Mouse (Mus musculus) hindbrain, embryonic 12.5 days (tissue): ENCODE data around the gene Ptpra. TPM values are rescaled to one million over a fixed set of nuclear protein-coding genes. Genes with fewer than 3 reads are reported as not detected.
A peak's percentile ranks its signal among the peaks of the same experiment; 100 is the strongest.
"Not testable (repeated sequence)": the region's sequence is repeated elsewhere in the genome, so short reads cannot be mapped to it uniquely, and the experiment has no call there.

Source experiments
- ATAC-seq: fragments of 200-750 bp; cut with Nextera tagmentation; 2 replicates; pipeline ENCODE4 v1.8.0; 2017; ENCODE audit warnings: moderate TSS enrichment; ENCODE audit not compliant: low FRiP score
- H3K27ac ChIP-seq: fragments of 300-500 bp; sonication (generic); 2 replicates; pipeline ENCODE4 v1.5.1; 2016; ENCODE audit warnings: mild to moderate bottlenecking
- H3K27me3 ChIP-seq: fragments of 300-500 bp; sonication (generic); 2 replicates; pipeline ENCODE4 v1.6.1; 2016; ENCODE audit warnings: mild to moderate bottlenecking
- H3K36me3 ChIP-seq: fragments of 300-500 bp; sonication (generic); 2 replicates; pipeline ENCODE4 v1.6.1; 2016; ENCODE audit warnings: mild to moderate bottlenecking
- H3K4me1 ChIP-seq: fragments of 300-500 bp; sonication (generic); 2 replicates; pipeline ENCODE4 v1.6.1; 2016
- H3K4me2 ChIP-seq: fragments of 300-500 bp; sonication (generic); replicated peaks from 2 replicates; pipeline ENCODE4 v1.6.1; 2016; ENCODE audit warnings: mild to moderate bottlenecking
- H3K4me3 ChIP-seq: fragments of 300-500 bp; sonication (generic); 2 replicates; pipeline ENCODE4 v1.5.1; 2016; ENCODE audit warnings: mild to moderate bottlenecking
- H3K9ac ChIP-seq: fragments of 300-500 bp; sonication (generic); 2 replicates; pipeline ENCODE4 v1.6.1; 2016; ENCODE audit warnings: mild to moderate bottlenecking, moderate library complexity
- H3K9me3 ChIP-seq: fragments of 300-500 bp; sonication (generic); replicated peaks from 2 replicates; pipeline ENCODE4 v1.6.1; 2016; ENCODE audit warnings: mild to moderate bottlenecking
- WGBS: fragments of 180-500 bp; shearing (Covaris S2); methylation state at CpG from one replicate; pipeline ENCODE4 v1.1.7; 2016; 5-methylcytosine and 5-hydroxymethylcytosine counted together
- polyA plus RNA-seq: library from polyadenylated mRNA; unstranded; fragments of >200 nt; fragmentation: Nextera tagmentation; extraction: Ambion mirVana; gene quantifications from 2 replicates; pipeline ENCODE4 v1.2.1, GENCODE M21; 2016

Ptpra gene
- polyA plus RNA-seq, 1 experiment from 2014 or later: 129 TPM

- Histone ChIP-seq H3K9me3 (no peaks in the 10 kb centered on the region), H3K36me3 (peaks cover 19% of the 10 kb centered on the region), H3K27ac (no peak overlapping the region), H3K9ac (no peak overlapping the region), H3K4me2 (no peak overlapping the region), H3K4me3 (no peak overlapping the region), H3K4me1 (peaks cover 2% of the 10 kb centered on the region), H3K27me3 (peaks cover 17% of the 10 kb centered on the region)
- no peak for ATAC-seq
Measured at GRCm38 (mm10) chr2:130569926-130570325, 119.8 kb downstream of the Ptpra start.

GRCm38 (mm10) chr2:130574960-130575359 is 124.9 kb downstream of the Ptpra start:
- H3K4me3 ChIP-seq: no peak overlapping the region
- H3K27me3 ChIP-seq: peaks cover 67% of the 10 kb centered on the region
- peaks cover 16% of the 10 kb centered on the region for H3K4me1 ChIP-seq
- no peaks in the 10 kb centered on the region for H3K9me3 ChIP-seq
- no peak for ATAC-seq
- WGBS: 77% methylated on average over 5 of the region's 5 CpGs
- H3K4me2 ChIP-seq: no peak overlapping the region
- H3K36me3 ChIP-seq: no peaks in the 10 kb centered on the region
- no peak overlapping the region for H3K27ac ChIP-seq
- no peak overlapping the region for H3K9ac ChIP-seq

GRCm38 (mm10) chr2:130575873-130576272 is 125.8 kb downstream of the Ptpra start, which contains the start of gene Oxt:
Oxt (plus strand) TSS chr2:130576173.
- Histone ChIP-seq H3K27me3 (peaks cover 77% of the 10 kb centered on the region), H3K4me2 (peak within 1 kb of the TSS; percentile 47), H3K27ac (no peak within 1 kb of the TSS), H3K9ac (peak within 1 kb of the TSS; percentile 32), H3K4me1 (peaks cover 23% of the 10 kb centered on the region), H3K4me3 (peak within 1 kb of the TSS; percentile 28), H3K9me3 (no peaks in the 10 kb centered on the region), H3K36me3 (no peaks in the 10 kb centered on the region)
- 43% methylated on average over 9 of the region's 9 CpGs for WGBS
- no peak for ATAC-seq

- peak overlapping the region; percentile 47 for H3K4me2 ChIP-seq
- ATAC-seq, H3K9me3 ChIP-seq, H3K36me3 ChIP-seq, H3K27ac ChIP-seq: not testable (repeated sequence)
- under 1% methylated on average over 32 of the region's 32 CpGs for WGBS
- H3K27me3 ChIP-seq: peaks cover 84% of the 10 kb centered on the region
- H3K4me1 ChIP-seq: peaks cover 27% of the 10 kb centered on the region
- H3K4me3 ChIP-seq: peak overlapping the region; percentile 28
- H3K9ac ChIP-seq: peak overlapping the region; percentile 32; the same call in 1 of the 2 replicates
Measured at GRCm38 (mm10) chr2:130576564-130576963, 126.5 kb downstream of the Ptpra start.

- Histone ChIP-seq H3K4me2 (no peak overlapping the region), H3K4me3 (no peak overlapping the region), H3K36me3 (no peaks in the 10 kb centered on the region), H3K27me3 (peaks cover 88% of the 10 kb centered on the region), H3K4me1 (peaks cover 27% of the 10 kb centered on the region), H3K9ac (no peak overlapping the region), H3K9me3 (no peaks in the 10 kb centered on the region), H3K27ac (no peak overlapping the region)
- ATAC-seq: no peak
- WGBS: 2% methylated on average over 9 of the region's 9 CpGs
Measured at GRCm38 (mm10) chr2:130577021-130577420, 126.9 kb downstream of the Ptpra start.

- Histone ChIP-seq H3K4me1 (peaks cover 27% of the 10 kb centered on the region), H3K9ac (no peak overlapping the region), H3K4me2 (peak overlapping the region; percentile 29), H3K4me3 (no peak overlapping the region), H3K36me3 (no peaks in the 10 kb centered on the region), H3K9me3 (no peaks in the 10 kb centered on the region), H3K27me3 (peaks cover 94% of the 10 kb centered on the region), H3K27ac (no peak overlapping the region)
- ATAC-seq: no peak
- 3% methylated on average over 12 of the region's 12 CpGs for WGBS
Measured at GRCm38 (mm10) chr2:130577632-130578031, 127.6 kb downstream of the Ptpra start.

- no peak overlapping the region for H3K27ac ChIP-seq
- no peaks in the 10 kb centered on the region for H3K9me3 ChIP-seq
- H3K9ac ChIP-seq: no peak overlapping the region
- no peak overlapping the region for H3K4me2 ChIP-seq
- no peak overlapping the region for H3K4me3 ChIP-seq
- 9% methylated on average over 11 of the region's 11 CpGs for WGBS
- ATAC-seq: no peak
- H3K36me3 ChIP-seq: no peaks in the 10 kb centered on the region
- H3K4me1 ChIP-seq: peaks cover 27% of the 10 kb centered on the region
- H3K27me3 ChIP-seq: peaks cover 99% of the 10 kb centered on the region
Measured at GRCm38 (mm10) chr2:130578148-130578547, 128.1 kb downstream of the Ptpra start.

- Histone ChIP-seq H3K36me3 (no peaks in the 10 kb centered on the region), H3K9me3 (no peaks in the 10 kb centered on the region), H3K4me2 (no peak overlapping the region), H3K4me3 (no peak overlapping the region), H3K27me3 (peaks cover 95% of the 10 kb centered on the region), H3K9ac (no peak overlapping the region), H3K4me1 (peaks cover 27% of the 10 kb centered on the region), H3K27ac (no peak overlapping the region)
- no peak for ATAC-seq
- 4% methylated on average over 8 of the region's 8 CpGs for WGBS
Measured at GRCm38 (mm10) chr2:130579791-130580190, 129.7 kb downstream of the Ptpra start.

GRCm38 (mm10) chr2:130581201-130581600 is 131.1 kb downstream of the Ptpra start:
- Histone ChIP-seq H3K4me2 (peak overlapping the region; percentile 53), H3K9me3 (no peaks in the 10 kb centered on the region), H3K9ac (peak overlapping the region; percentile 41; the same call in 1 of the 2 replicates), H3K27ac (no peak overlapping the region), H3K36me3 (no peaks in the 10 kb centered on the region), H3K4me3 (peak overlapping the region; percentile 24), H3K4me1 (peaks cover 27% of the 10 kb centered on the region), H3K27me3 (peaks cover 81% of the 10 kb centered on the region)
- WGBS: 2% methylated on average over 16 of the region's 16 CpGs
- no peak for ATAC-seq

- Histone ChIP-seq H3K27me3 (peaks cover 68% of the 10 kb centered on the region), H3K36me3 (no peaks in the 10 kb centered on the region), H3K4me2 (no peak within 1 kb of the TSS), H3K27ac (no peak within 1 kb of the TSS), H3K9me3 (no peaks in the 10 kb centered on the region), H3K4me1 (peaks cover 15% of the 10 kb centered on the region), H3K9ac (no peak within 1 kb of the TSS), H3K4me3 (0 out of 2 replicates have a peak within 1 kb of the TSS, but pooled peaks have one; percentile 24)
- WGBS: 32% methylated on average over 10 of the region's 10 CpGs
- ATAC-seq: no peak
Measured at GRCm38 (mm10) chr2:130582552-130582951, 132.5 kb downstream of the Ptpra start, which contains the start of gene Avp. Avp (minus strand) TSS chr2:130582554.

GRCm38 (mm10) chr2:130583902-130584560 is 134.0 kb downstream of the Ptpra start:
- Histone ChIP-seq H3K9ac (no peak overlapping the region), H3K4me3 (no peak overlapping the region), H3K4me1 (peaks cover 12% of the 10 kb centered on the region), H3K27ac (no peak overlapping the region), H3K9me3 (no peaks in the 10 kb centered on the region), H3K4me2 (no peak overlapping the region), H3K36me3 (no peaks in the 10 kb centered on the region), H3K27me3 (peaks cover 53% of the 10 kb centered on the region)
- no peak for ATAC-seq
- WGBS: 82% methylated on average over 10 of the region's 10 CpGs

GRCm38 (mm10) chr2:130586016-130586415 is 135.9 kb downstream of the Ptpra start:
- Histone ChIP-seq H3K36me3 (peaks cover 11% of the 10 kb centered on the region), H3K4me3 (no peak overlapping the region), H3K4me1 (peaks cover 2% of the 10 kb centered on the region), H3K27me3 (peaks cover 33% of the 10 kb centered on the region), H3K4me2 (no peak overlapping the region), H3K9me3 (no peaks in the 10 kb centered on the region), H3K27ac (no peak overlapping the region), H3K9ac (no peak overlapping the region)
- no peak for ATAC-seq
- WGBS: 86% methylated on average over 6 of the region's 6 CpGs

GRCm38 (mm10) chr2:130588373-130588772 is 138.3 kb downstream of the Ptpra start:
- Histone ChIP-seq H3K4me1 (no peaks in the 10 kb centered on the region; the same call in 1 of the 2 replicates), H3K9me3 (no peaks in the 10 kb centered on the region), H3K4me3 (no peak overlapping the region), H3K27ac (no peak overlapping the region), H3K9ac (no peak overlapping the region), H3K4me2 (no peak overlapping the region), H3K36me3 (peaks cover 21% of the 10 kb centered on the region), H3K27me3 (peaks cover 9% of the 10 kb centered on the region)
- ATAC-seq: no peak
- 88% methylated on average over 2 of the region's 2 CpGs for WGBS
